Mouse (Mus musculus): Measurements from ENCODE around the gene Epor. TPM values are rescaled to one million over a fixed set of nuclear protein-coding genes. Genes with fewer than 3 reads are reported as not detected.

Epor gene
- polyA plus RNA-seq, 1 experiment from 2014 or later = 1.4 TPM

GRCm38 (mm10) chr9:21935466-21936131, 27.7 kb downstream of the Epor start:
- WGBS = 90% methylated on average over 7 of the region's 7 CpGs
- Histone ChIP-seq H3K27me3 (ENCODE audit: control insufficient read depth, insufficient read depth, low read depth, low read length) (no peaks in the 10 kb centered on the region), H3K9me3 (replicated peaks; ENCODE audit: control insufficient read depth, low read length, poor library complexity, severe bottlenecking) (no peaks in the 10 kb centered on the region), H3K4me1 (ENCODE audit: control insufficient read depth, insufficient read depth, low read length) (peaks cover 23% of the 10 kb centered on the region), H3K36me3 (ENCODE audit: control insufficient read depth, insufficient read depth, low read length) (peaks cover 1% of the 10 kb centered on the region), H3K4me2 (ENCODE audit: low read length) (peak overlapping the region; percentile 62; the same call in 1 of the 2 replicates), H3K9ac (ENCODE audit: low read depth, low read length) (peak overlapping the region; percentile 4; the same call in 1 of the 2 replicates), H3K4me3 (ENCODE audit: low read depth, low read length) (no peak overlapping the region), H3K27ac (ENCODE audit: low read length) (0 out of 2 replicates have a peak overlapping the region, but pooled peaks have one; percentile 86)
- ATAC-seq = no peak

GRCm38 (mm10) chr9:21934021-21934420, 29.3 kb downstream of the Epor start:
- no peak overlapping the region for H3K9ac ChIP-seq (ENCODE audit: low read depth, low read length)
- H3K27me3 ChIP-seq (ENCODE audit: control insufficient read depth, insufficient read depth, low read depth, low read length) = no peaks in the 10 kb centered on the region
- no peak overlapping the region for H3K27ac ChIP-seq (ENCODE audit: low read length)
- ATAC-seq = no peak
- H3K9me3 ChIP-seq (replicated peaks; ENCODE audit: control insufficient read depth, low read length, poor library complexity, severe bottlenecking) = no peaks in the 10 kb centered on the region
- no peaks in the 10 kb centered on the region for H3K36me3 ChIP-seq (ENCODE audit: control insufficient read depth, insufficient read depth, low read length)
- WGBS = 92% methylated on average over 12 of the region's 12 CpGs
- H3K4me1 ChIP-seq (ENCODE audit: control insufficient read depth, insufficient read depth, low read length) = peaks cover 19% of the 10 kb centered on the region
- no peak overlapping the region for H3K4me2 ChIP-seq (ENCODE audit: low read length)
- no peak overlapping the region for H3K4me3 ChIP-seq (ENCODE audit: low read depth, low read length)

- H3K4me3 ChIP-seq (ENCODE audit: low read depth, low read length) = no peak overlapping the region
- H3K4me2 ChIP-seq (ENCODE audit: low read length) = no peak overlapping the region
- H3K27me3 ChIP-seq (ENCODE audit: control insufficient read depth, insufficient read depth, low read depth, low read length) = no peaks in the 10 kb centered on the region
- H3K36me3 ChIP-seq (ENCODE audit: control insufficient read depth, insufficient read depth, low read length) = no peaks in the 10 kb centered on the region
- no peaks in the 10 kb centered on the region for H3K9me3 ChIP-seq (replicated peaks; ENCODE audit: control insufficient read depth, low read length, poor library complexity, severe bottlenecking)
- 67% methylated on average over 12 of the region's 12 CpGs for WGBS
- peaks cover 10% of the 10 kb centered on the region; the same call in 1 of the 2 replicates for H3K4me1 ChIP-seq (ENCODE audit: control insufficient read depth, insufficient read depth, low read length)
- H3K27ac ChIP-seq (ENCODE audit: low read length) = no peak overlapping the region
- no peak for ATAC-seq
- H3K9ac ChIP-seq (ENCODE audit: low read depth, low read length) = no peak overlapping the region
Measured at GRCm38 (mm10) chr9:21932445-21933137, 30.7 kb downstream of the Epor start.

- Histone ChIP-seq H3K36me3 (ENCODE audit: control insufficient read depth, insufficient read depth, low read length) (no peaks in the 10 kb centered on the region), H3K27ac (ENCODE audit: low read length) (no peak overlapping the region), H3K4me1 (ENCODE audit: control insufficient read depth, insufficient read depth, low read length) (peaks cover 10% of the 10 kb centered on the region; the same call in 1 of the 2 replicates), H3K9me3 (replicated peaks; ENCODE audit: control insufficient read depth, low read length, poor library complexity, severe bottlenecking) (no peaks in the 10 kb centered on the region), H3K9ac (ENCODE audit: low read depth, low read length) (no peak overlapping the region), H3K4me2 (ENCODE audit: low read length) (no peak overlapping the region), H3K4me3 (ENCODE audit: low read depth, low read length) (no peak overlapping the region), H3K27me3 (ENCODE audit: control insufficient read depth, insufficient read depth, low read depth, low read length) (no peaks in the 10 kb centered on the region)
- no peak for ATAC-seq
- WGBS = 56% methylated on average over 2 of the region's 2 CpGs
Measured at GRCm38 (mm10) chr9:21932006-21932405, 31.3 kb downstream of the Epor start.

- H3K4me2 ChIP-seq (ENCODE audit: low read length) = no peak overlapping the region
- ATAC-seq = no peak
- H3K4me1 ChIP-seq (ENCODE audit: control insufficient read depth, insufficient read depth, low read length) = peaks cover 11% of the 10 kb centered on the region
Measured at GRCm38 (mm10) chr9:21929208-21929607, 34.1 kb downstream of the Epor start.

GRCm38 (mm10) chr9:21927208-21927753, 36.0 kb downstream of the Epor start, which contains the start of the genes Ccdc159 and Tmem205:
TSS of gene Ccdc159 (plus strand) at chr9:21927471.
TSS of gene Tmem205 (minus strand) at chr9:21927556.
- peak; percentile 96 for ATAC-seq
- WGBS = under 1% methylated on average over 28 of the region's 28 CpGs
- H3K4me2 ChIP-seq (ENCODE audit: low read length) = peak within 1 kb of the TSS; percentile 67
- no peaks in the 10 kb centered on the region for H3K36me3 ChIP-seq (ENCODE audit: control insufficient read depth, insufficient read depth, low read length)
- peak within 1 kb of the TSS; percentile 77 for H3K27ac ChIP-seq (ENCODE audit: low read length)
- H3K9me3 ChIP-seq (replicated peaks; ENCODE audit: control insufficient read depth, low read length, poor library complexity, severe bottlenecking) = no peaks in the 10 kb centered on the region
- no peaks in the 10 kb centered on the region for H3K27me3 ChIP-seq (ENCODE audit: control insufficient read depth, insufficient read depth, low read depth, low read length)
- peak within 1 kb of the TSS; percentile 69 for H3K9ac ChIP-seq (ENCODE audit: low read depth, low read length)
- H3K4me3 ChIP-seq (ENCODE audit: low read depth, low read length) = peak within 1 kb of the TSS; percentile 51
- peaks cover 11% of the 10 kb centered on the region for H3K4me1 ChIP-seq (ENCODE audit: control insufficient read depth, insufficient read depth, low read length)

More at GRCm38 (mm10) chr9:21929208-21929607, 34.1 kb downstream of the Epor start:
- Histone ChIP-seq H3K9me3 (replicated peaks; ENCODE audit: control insufficient read depth, low read length, poor library complexity, severe bottlenecking) (no peaks in the 10 kb centered on the region), H3K27ac (ENCODE audit: low read length) (no peak overlapping the region), H3K4me3 (ENCODE audit: low read depth, low read length) (no peak overlapping the region), H3K36me3 (ENCODE audit: control insufficient read depth, insufficient read depth, low read length) (no peaks in the 10 kb centered on the region), H3K9ac (ENCODE audit: low read depth, low read length) (no peak overlapping the region), H3K27me3 (ENCODE audit: control insufficient read depth, insufficient read depth, low read depth, low read length) (no peaks in the 10 kb centered on the region)
- 81% methylated on average over 3 of the region's 3 CpGs for WGBS

- Histone ChIP-seq H3K4me1 (ENCODE audit: control insufficient read depth, insufficient read depth, low read length) (peaks cover 11% of the 10 kb centered on the region), H3K9me3 (replicated peaks; ENCODE audit: control insufficient read depth, low read length, poor library complexity, severe bottlenecking) (no peaks in the 10 kb centered on the region), H3K9ac (ENCODE audit: low read depth, low read length) (peak overlapping the region; percentile 69), H3K27me3 (ENCODE audit: control insufficient read depth, insufficient read depth, low read depth, low read length) (no peaks in the 10 kb centered on the region), H3K36me3 (ENCODE audit: control insufficient read depth, insufficient read depth, low read length) (no peaks in the 10 kb centered on the region), H3K4me3 (ENCODE audit: low read depth, low read length) (peak overlapping the region; percentile 51), H3K4me2 (ENCODE audit: low read length) (peak overlapping the region; percentile 67), H3K27ac (ENCODE audit: low read length) (peak overlapping the region; percentile 77)
- WGBS = 3% methylated on average over 6 of the region's 6 CpGs
- ATAC-seq = 0 out of 2 replicates have a peak, but pooled peaks have one; percentile 0
Measured at GRCm38 (mm10) chr9:21926784-21927183, 36.5 kb downstream of the Epor start.

- Histone ChIP-seq H3K4me2 (ENCODE audit: low read length) (peak overlapping the region; percentile 67), H3K9ac (ENCODE audit: low read depth, low read length) (peak overlapping the region; percentile 69), H3K4me1 (ENCODE audit: control insufficient read depth, insufficient read depth, low read length) (peaks cover 11% of the 10 kb centered on the region), H3K9me3 (replicated peaks; ENCODE audit: control insufficient read depth, low read length, poor library complexity, severe bottlenecking) (no peaks in the 10 kb centered on the region), H3K4me3 (ENCODE audit: low read depth, low read length) (peak overlapping the region; percentile 51), H3K27ac (ENCODE audit: low read length) (peak overlapping the region; percentile 77; the same call in 1 of the 2 replicates), H3K36me3 (ENCODE audit: control insufficient read depth, insufficient read depth, low read length) (no peaks in the 10 kb centered on the region), H3K27me3 (ENCODE audit: control insufficient read depth, insufficient read depth, low read depth, low read length) (no peaks in the 10 kb centered on the region)
- 81% methylated on average over 6 of the region's 6 CpGs for WGBS
- ATAC-seq = no peak
Measured at GRCm38 (mm10) chr9:21926155-21926554, 37.2 kb downstream of the Epor start.
